Mouse (Mus musculus) MEL (cell line): ENCODE data around the gene Proser2. TPM values are rescaled to one million over a fixed set of nuclear protein-coding genes. Genes with fewer than 3 reads are reported as not detected.

Source experiments
- DNase-seq: peaks from one replicate; pipeline ENCODE4 v3.0.0; 2011; ENCODE audit warnings: low read depth, low spot score
- H3K27ac ChIP-seq: 2 replicates; pipeline ENCODE4 v1.5.1; 2012; ENCODE audit warnings: low read depth, mild to moderate bottlenecking, control low read depth, low read length, moderate library complexity; ENCODE audit not compliant: control insufficient read depth
- H3K27me3 ChIP-seq, 2 experiments: fragments of 150-350 bp in 1 of 2; sonication (generic) in 1 of 2; 2 replicates each; pipeline ENCODE4 v1.6.1; 2012; ENCODE audit warnings: low read length in 2 of 2, mild to moderate bottlenecking in 2 of 2, improper control_type of control experiment in 1 of 2, moderate library complexity in 1 of 2; ENCODE audit not compliant: insufficient read depth in 2 of 2, control insufficient read depth in 1 of 2
- H3K36me3 ChIP-seq, 2 experiments: 2 replicates each; pipeline ENCODE4 v1.6.1; 2012 to 2014; ENCODE audit warnings: low read length in 2 of 2, improper control_type of control experiment in 1 of 2, inconsistent platforms in 1 of 2, mild to moderate bottlenecking in 1 of 2; ENCODE audit not compliant: insufficient read depth in 2 of 2, control insufficient read depth in 1 of 2
- H3K4me1 ChIP-seq, 2 experiments: fragments of 150-350 bp in 1 of 2; sonication (generic) in 1 of 2; 2 replicates each; pipeline ENCODE4 v1.6.1; 2012; ENCODE audit warnings: low read length in 2 of 2, improper control_type of control experiment in 1 of 2, mild to moderate bottlenecking in 1 of 2; ENCODE audit not compliant: insufficient read depth in 2 of 2, control insufficient read depth in 1 of 2
- H3K4me3 ChIP-seq, 2 experiments: fragments of 150-350 bp in 1 of 2; sonication (generic) in 1 of 2; 2 replicates each; pipeline ENCODE4 v1.5.1; 2012; ENCODE audit warnings: low read depth in 2 of 2, low read length in 2 of 2, mild to moderate bottlenecking in 2 of 2, moderate library complexity in 2 of 2, control low read depth in 1 of 2, improper control_type of control experiment in 1 of 2; ENCODE audit not compliant: control insufficient read depth in 1 of 2, insufficient read depth in 1 of 2
- H3K79me2 ChIP-seq: 2 replicates; pipeline ENCODE4 v1.6.1; 2012; ENCODE audit warnings: mild to moderate bottlenecking, low read length, moderate library complexity; ENCODE audit not compliant: control insufficient read depth, poor library complexity, insufficient read depth
- H3K9ac ChIP-seq: 2 replicates; pipeline ENCODE4 v1.6.1; 2012; ENCODE audit warnings: low read depth, mild to moderate bottlenecking, control low read depth, low read length, moderate library complexity; ENCODE audit not compliant: control insufficient read depth, poor library complexity, severe bottlenecking
- H3K9me3 ChIP-seq: fragments of 150-350 bp; sonication (generic); replicated peaks from 2 replicates; pipeline ENCODE4 v1.6.1; 2012; ENCODE audit warnings: mild to moderate bottlenecking, low read length, improper control_type of control experiment, moderate library complexity; ENCODE audit not compliant: insufficient read depth
- BHLHE40 ChIP-seq: IDR thresholded peaks from 2 replicates; pipeline ENCODE4 v1.6.1; 2012; ENCODE audit warnings: low read depth, mild to moderate bottlenecking, inconsistent platforms, low read length, improper control_type of control experiment, borderline replicate concordance
- CTCF ChIP-seq, 3 experiments: IDR thresholded peaks in 2 of 3; conservative IDR thresholded peaks in 1 of 3; 2 replicates each; pipeline ENCODE4 v1.5.1; 2011 to 2012; ENCODE audit warnings: low read length in 3 of 3, low read depth in 2 of 3, mild to moderate bottlenecking in 2 of 3, improper control_type of control experiment in 1 of 3, inconsistent platforms in 1 of 3, mixed read lengths in 1 of 3, moderate library complexity in 1 of 3; ENCODE audit not compliant: control insufficient read depth in 1 of 3, insufficient read depth in 1 of 3, poor library complexity in 1 of 3, severe bottlenecking in 1 of 3
- ELF1 ChIP-seq: IDR thresholded peaks from 2 replicates; pipeline ENCODE4 v1.6.1; 2014; ENCODE audit warnings: low read depth, mild to moderate bottlenecking, inconsistent platforms, low read length, improper control_type of control experiment, moderate library complexity
- GABPA ChIP-seq: IDR thresholded peaks from 2 replicates; pipeline ENCODE4 v1.6.1; 2012; ENCODE audit warnings: low read depth, mild to moderate bottlenecking, inconsistent platforms, low read length, improper control_type of control experiment, moderate library complexity
- JUND ChIP-seq: IDR thresholded peaks from 2 replicates; pipeline ENCODE4 v1.6.1; 2011; ENCODE audit warnings: low read depth, mild to moderate bottlenecking, improper control_type of control experiment, low read length
- MEF2A ChIP-seq: IDR thresholded peaks from 2 replicates; pipeline ENCODE4 v1.6.1; 2014; ENCODE audit warnings: low read depth, mild to moderate bottlenecking, inconsistent platforms, low read length, improper control_type of control experiment; ENCODE audit not compliant: poor library complexity, insufficient replicate concordance, severe bottlenecking; ENCODE audit errors: extremely low read depth
- MXI1 ChIP-seq: IDR thresholded peaks from 2 replicates; pipeline ENCODE4 v1.6.1; 2011; ENCODE audit warnings: mild to moderate bottlenecking, low read depth, low read length, improper control_type of control experiment
- MYC ChIP-seq: IDR thresholded peaks from 2 replicates; pipeline ENCODE4 v1.6.1; 2011; ENCODE audit warnings: low read depth, mild to moderate bottlenecking, low read length, improper control_type of control experiment, moderate library complexity
- RAD21 ChIP-seq: IDR thresholded peaks from 2 replicates; pipeline ENCODE4 v1.6.1; 2011; ENCODE audit warnings: mild to moderate bottlenecking, low read depth, low read length, improper control_type of control experiment
- RCOR1 ChIP-seq: IDR thresholded peaks from 2 replicates; pipeline ENCODE4 v1.6.1; 2012; ENCODE audit warnings: low read depth, mild to moderate bottlenecking, inconsistent platforms, low read length, improper control_type of control experiment
- SMC3 ChIP-seq: IDR thresholded peaks from 2 replicates; pipeline ENCODE4 v1.6.1; 2011; ENCODE audit warnings: low read depth, low read length, improper control_type of control experiment
- TBP ChIP-seq: IDR thresholded peaks from 2 replicates; pipeline ENCODE4 v1.8.0; 2011; ENCODE audit warnings: low read depth, low read length, improper control_type of control experiment
- USF2 ChIP-seq, 2 experiments: IDR thresholded peaks; 2 replicates each; pipeline ENCODE4 v1.6.1; 2011 to 2012; ENCODE audit warnings: improper control_type of control experiment in 2 of 2, low read length in 2 of 2, borderline replicate concordance in 1 of 2, inconsistent platforms in 1 of 2, low read depth in 1 of 2, mild to moderate bottlenecking in 1 of 2; ENCODE audit not compliant: insufficient read depth in 1 of 2
- ZC3H11A ChIP-seq: IDR thresholded peaks from 2 replicates; pipeline ENCODE4 v1.6.1; 2012; ENCODE audit warnings: low read depth, mild to moderate bottlenecking, inconsistent platforms, low read length, improper control_type of control experiment
- polyA plus RNA-seq, 2 experiments: library from polyadenylated mRNA; stranded (reverse) in 1 of 2; unstranded in 1 of 2; fragments of >175 nt in 1 of 2; fragments of >200 nt in 1 of 2; gene quantifications; 2 replicates each; pipeline versions ENCODE4 v1.2.1 to v1.2.4; 2012; ENCODE audit warnings: low replicate concordance in 2 of 2, low read depth in 1 of 2; ENCODE audit not compliant: insufficient read length in 2 of 2, insufficient read depth in 1 of 2, missing spikeins in 1 of 2
- total RNA-seq: library from RNA; depleted of rRNA; stranded (reverse); fragments of 300-350 nt; gene quantifications from 2 replicates; pipeline ENCODE4 v1.2.3, GENCODE M21; 2012

The Proser2 gene
- total and polyA plus RNA-seq, 3 experiments = not detected

DNA sequence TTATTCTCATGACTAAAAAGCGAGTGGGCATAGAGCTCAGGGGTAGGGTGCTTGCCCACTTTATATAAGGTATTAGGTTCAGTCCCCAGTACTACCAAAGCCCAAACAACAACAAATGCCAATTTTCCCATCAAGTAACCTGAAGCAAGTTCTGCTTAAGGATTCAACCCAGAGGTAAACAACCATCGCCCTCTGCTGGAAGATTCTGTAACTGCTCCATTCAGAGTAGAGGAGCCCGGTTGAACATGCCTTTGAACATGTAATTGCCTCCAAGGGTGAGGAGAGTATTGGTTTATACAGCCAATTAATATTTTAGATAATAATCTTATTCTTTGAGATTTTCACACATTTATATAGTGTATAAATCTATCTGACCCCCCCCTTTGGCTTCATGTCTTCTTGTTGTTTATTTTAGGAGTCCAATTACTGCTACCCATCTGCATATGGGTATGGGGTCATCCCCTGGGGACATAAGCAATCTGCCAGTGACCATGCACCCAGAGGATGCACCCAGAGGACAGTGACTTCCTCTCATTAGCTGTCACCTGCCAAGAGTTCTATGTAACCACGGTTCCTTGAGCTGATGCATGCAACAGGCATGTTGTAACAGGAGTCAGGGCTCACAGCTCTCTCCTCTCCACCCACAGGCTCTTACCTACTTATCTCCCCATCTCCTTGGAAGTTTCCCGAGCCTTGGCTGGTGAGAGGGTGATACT, 38.0 kb upstream of the Proser2 start:
- H3K27ac ChIP-seq = no peak overlapping the region
- peak; percentile 80 for DNase-seq
- H3K27me3 ChIP-seq = no peaks in the 10 kb centered on the region
- H3K9me3 ChIP-seq = no peaks in the 10 kb centered on the region
- no peaks in the 10 kb centered on the region for H3K79me2 ChIP-seq
- no peaks in the 10 kb centered on the region; a peak in 1 of 4 replicates for H3K4me1 ChIP-seq
- H3K9ac ChIP-seq = no peak overlapping the region
- no peak overlapping the region for H3K4me3 ChIP-seq
- no peak for TF ChIP-seq RCOR1
- TF ChIP-seq MYC = no peak
- TF ChIP-seq ELF1 = no peak
- peak; percentile 61 to 90 (median 73) for TF ChIP-seq CTCF (IDR thresholded peaks at IDR 0.05 in 2 of 3, conservative IDR thresholded peaks at IDR 0.05 in 1 of 3; ENCODE audit: control insufficient read depth in 1 of 3, insufficient read depth in 1 of 3, low read depth in 2 of 3, low read length in 3 of 3, poor library complexity in 1 of 3, severe bottlenecking in 1 of 3)
- TF ChIP-seq RAD21 = peak; percentile 95
- peak; percentile 80 for TF ChIP-seq ZC3H11A
- peak; percentile 94 for TF ChIP-seq SMC3
- no peak for TF ChIP-seq TBP
- H3K36me3 ChIP-seq = no peaks in the 10 kb centered on the region

GRCm38 (mm10) chr2:6165771-6166170, 35.8 kb upstream of the Proser2 start:
- H3K9me3 ChIP-seq = no peaks in the 10 kb centered on the region
- no peak for TF ChIP-seq MXI1
- TF ChIP-seq MEF2A = no peak
- no peak for TF ChIP-seq TBP
- TF ChIP-seq BHLHE40 = no peak
- TF ChIP-seq JUND = no peak
- no peak for TF ChIP-seq GABPA
- no peak for TF ChIP-seq USF2 (IDR thresholded peaks at IDR 0.05; ENCODE audit: borderline replicate concordance in 1 of 2, insufficient read depth in 1 of 2, low read depth in 1 of 2, low read length in 2 of 2)
- H3K27ac ChIP-seq = no peak overlapping the region

More at GRCm38 (mm10) chr2:6165771-6166170, 35.8 kb upstream of the Proser2 start:
- H3K4me1 ChIP-seq = no peaks in the 10 kb centered on the region; a peak in 1 of 4 replicates
- no peak overlapping the region for H3K9ac ChIP-seq
- no peaks in the 10 kb centered on the region for H3K79me2 ChIP-seq
- H3K27me3 ChIP-seq = no peaks in the 10 kb centered on the region
- H3K4me3 ChIP-seq = no peak overlapping the region
- peak; percentile 52 for DNase-seq
- no peaks in the 10 kb centered on the region for H3K36me3 ChIP-seq
